Mouse (Mus musculus) fat pad, adult 2 months (tissue): ENCODE measurements around the gene Zbtb16.

ENCODE experiments used
- DNase-seq: peaks from one replicate; pipeline ENCODE4 v3.0.0-alpha.2; 2011; ENCODE audit warnings: low read depth, low spot score; ENCODE audit errors: extremely low read depth

The Zbtb16 gene

GRCm38 (mm10) chr9:48771504-48771903 lies 64.5 kb downstream of the Zbtb16 start:
- no peak for DNase-seq

GRCm38 (mm10) chr9:48768965-48769364 lies 67.1 kb downstream of the Zbtb16 start:
- no peak for DNase-seq

GRCm38 (mm10) chr9:48767666-48768432 lies 68.2 kb downstream of the Zbtb16 start:
- DNase-seq, result no peak

GRCm38 (mm10) chr9:48765927-48766326 lies 70.1 kb downstream of the Zbtb16 start:
- DNase-seq, result no peak

- DNase-seq, result no peak
These were observed 71.7 kb downstream of the Zbtb16 start for GRCm38 (mm10) chr9:48764311-48764710.

- no peak for DNase-seq
These were observed 74.0 kb downstream of the Zbtb16 start for GRCm38 (mm10) chr9:48761732-48762637.

GRCm38 (mm10) chr9:48761175-48761556 lies 74.9 kb downstream of the Zbtb16 start:
- no peak for DNase-seq

GRCm38 (mm10) chr9:48760449-48761174 lies 75.4 kb downstream of the Zbtb16 start:
- no peak for DNase-seq

- no peak for DNase-seq
These were observed 76.9 kb downstream of the Zbtb16 start for GRCm38 (mm10) chr9:48759098-48759497.

- DNase-seq, result no peak
These were observed 78.1 kb downstream of the Zbtb16 start for GRCm38 (mm10) chr9:48757650-48758580.

GRCm38 (mm10) chr9:48756261-48756812 lies 79.7 kb downstream of the Zbtb16 start:
- DNase-seq, result no peak

GRCm38 (mm10) chr9:48755438-48756070 lies 80.5 kb downstream of the Zbtb16 start:
- DNase-seq, result no peak

GRCm38 (mm10) chr9:48754418-48754817 lies 81.6 kb downstream of the Zbtb16 start:
- no peak for DNase-seq

- DNase-seq, result no peak
These were observed 82.1 kb downstream of the Zbtb16 start for GRCm38 (mm10) chr9:48753881-48754280.

GRCm38 (mm10) chr9:48751900-48752299 lies 84.1 kb downstream of the Zbtb16 start:
- peak; percentile 83 for DNase-seq

- no peak for DNase-seq
These were observed 86.4 kb downstream of the Zbtb16 start for GRCm38 (mm10) chr9:48749666-48750065.

- no peak for DNase-seq
These were observed 86.9 kb downstream of the Zbtb16 start for GRCm38 (mm10) chr9:48749168-48749567.

- no peak for DNase-seq
These were observed 87.3 kb downstream of the Zbtb16 start for GRCm38 (mm10) chr9:48748761-48749160.

GRCm38 (mm10) chr9:48748216-48748615 lies 87.8 kb downstream of the Zbtb16 start:
- no peak for DNase-seq
